Mouse (Mus musculus) cerebellum, postnatal 25 days (tissue): ENCODE results near the gene Acer1.

Source experiments
- DNase-seq, 2 experiments: peaks; one replicate each; pipeline ENCODE4 v3.0.0; 2021; ENCODE audit warnings: mixed read lengths in 2 of 2

Gene Acer1

GRCm38 (mm10) chr17:56982013-56982412 is at the start of gene Acer1:
Gene Acer1 (minus strand): TSS chr17:56982126.
- DNase-seq, result no peak

- peak in 1 of 2 experiments; percentile 72 for DNase-seq
These were observed 49.2 kb upstream of the Acer1 start, which contains the start of gene Khsrp for GRCm38 (mm10) chr17:57030931-57031660. Gene Khsrp (minus strand): TSS chr17:57031522.

- DNase-seq, result no peak
These were observed 47.8 kb upstream of the Acer1 start for GRCm38 (mm10) chr17:57029691-57030090.

GRCm38 (mm10) chr17:57027471-57027870 is 45.5 kb upstream of the Acer1 start:
- no peak for DNase-seq

GRCm38 (mm10) chr17:57020960-57021359 is 39.0 kb upstream of the Acer1 start:
- DNase-seq, result no peak

- no peak for DNase-seq
These were observed 37.8 kb upstream of the Acer1 start for GRCm38 (mm10) chr17:57019693-57020092.

- no peak for DNase-seq
These were observed 30.4 kb upstream of the Acer1 start for GRCm38 (mm10) chr17:57012245-57012795.

GRCm38 (mm10) chr17:57011236-57012141 is 29.6 kb upstream of the Acer1 start, which contains the start of the genes Gtf2f1 and Gm17949:
Gene Gtf2f1 (minus strand): TSS chr17:57011288.
Gene Gm17949 (plus strand): TSS chr17:57011469.
- DNase-seq, result peak; percentile 95 to 97

GRCm38 (mm10) chr17:57010911-57011235 is 28.9 kb upstream of the Acer1 start:
- no peak for DNase-seq

- DNase-seq, result no peak
These were observed 25.4 kb upstream of the Acer1 start for GRCm38 (mm10) chr17:57007137-57007905.

GRCm38 (mm10) chr17:57003994-57004393 is 22.1 kb upstream of the Acer1 start:
- DNase-seq, result no peak

- DNase-seq, result no peak
These were observed 19.3 kb upstream of the Acer1 start for GRCm38 (mm10) chr17:57001228-57001627.

GRCm38 (mm10) chr17:56999968-57000609 is 18.2 kb upstream of the Acer1 start, which contains the start of gene Pspn:
Gene Pspn (minus strand): TSS chr17:57000018.
- no peak for DNase-seq

GRCm38 (mm10) chr17:56999414-56999813 is 17.5 kb upstream of the Acer1 start:
- DNase-seq, result no peak

GRCm38 (mm10) chr17:56997029-56997667 is 15.2 kb upstream of the Acer1 start, which contains the start of gene Alkbh7:
Gene Alkbh7 (plus strand): TSS chr17:56997339.
- peak; percentile 93 to 95 for DNase-seq

GRCm38 (mm10) chr17:56996506-56996905 is 14.6 kb upstream of the Acer1 start:
- no peak for DNase-seq

GRCm38 (mm10) chr17:56995046-56995445 is 13.1 kb upstream of the Acer1 start:
- no peak for DNase-seq

- DNase-seq, result peak in 1 of 2 experiments; percentile 4
These were observed 9.0 kb upstream of the Acer1 start for GRCm38 (mm10) chr17:56990966-56991365.

GRCm38 (mm10) chr17:56990115-56990746 is 8.3 kb upstream of the Acer1 start, which contains the start of gene Clpp:
Gene Clpp (plus strand): TSS chr17:56990305.
- peak; percentile 93 to 96 for DNase-seq

GRCm38 (mm10) chr17:56989467-56990114 is 7.7 kb upstream of the Acer1 start:
- DNase-seq, result peak in 1 of 2 experiments; percentile 82
